Mouse (Mus musculus) CH12.LX (cell line): Measurements from ENCODE around the gene Ppp1r14b. TPM values are rescaled to one million over a fixed set of nuclear protein-coding genes. Genes with fewer than 3 reads are reported as not detected.

Source experiments
- DNase-seq: peaks from one replicate; pipeline ENCODE4 v3.0.0-alpha.2; 2013; ENCODE audit errors: extremely low read depth
- H3K27ac ChIP-seq: 2 replicates; pipeline ENCODE4 v1.5.1; 2012; ENCODE audit warnings: low read depth, mild to moderate bottlenecking, control low read depth, moderate library complexity; ENCODE audit not compliant: insufficient read depth
- H3K27me3 ChIP-seq: replicated peaks from 2 replicates; pipeline ENCODE3; 2012; ENCODE audit warnings: inconsistent platforms
- H3K36me3 ChIP-seq, 2 experiments: replicated peaks in 1 of 2; 2 replicates each; pipeline versions ENCODE3 to v1.6.1; 2012; ENCODE audit warnings: inconsistent platforms in 1 of 2, low read length in 1 of 2, mild to moderate bottlenecking in 1 of 2, mixed read lengths in 1 of 2, moderate library complexity in 1 of 2; ENCODE audit not compliant: control insufficient read depth in 1 of 2, insufficient read depth in 1 of 2
- H3K4me1 ChIP-seq, 2 experiments: 2 replicates each; pipeline ENCODE4 v1.6.1; 2012; ENCODE audit warnings: inconsistent platforms in 1 of 2, moderate library complexity in 1 of 2; ENCODE audit not compliant: insufficient read depth in 2 of 2, control insufficient read depth in 1 of 2
- H3K4me2 ChIP-seq: 2 replicates; pipeline ENCODE4 v1.6.1; 2012; ENCODE audit warnings: low read depth, mild to moderate bottlenecking, control low read depth; ENCODE audit not compliant: poor library complexity, insufficient read depth, severe bottlenecking
- H3K4me3 ChIP-seq, 3 experiments: fragments of 150-350 bp in 1 of 3; sonication (generic) in 1 of 3; replicated peaks in 1 of 3; 2 replicates each; pipeline versions ENCODE3 to v1.5.1; 2011 to 2012; ENCODE audit warnings: low read depth in 2 of 3, low read length in 2 of 3, mild to moderate bottlenecking in 2 of 3, moderate library complexity in 2 of 3, control low read depth in 1 of 3, improper control_type of control experiment in 1 of 3, inconsistent platforms in 1 of 3, mixed read lengths in 1 of 3; ENCODE audit not compliant: poor library complexity in 1 of 3
- H3K79me2 ChIP-seq: replicated peaks from 2 replicates; pipeline ENCODE4 v1.6.1; 2012; ENCODE audit warnings: mild to moderate bottlenecking, moderate library complexity; ENCODE audit not compliant: control insufficient read depth, poor library complexity, insufficient read depth, severe bottlenecking; ENCODE audit errors: extremely low read depth
- H3K9ac ChIP-seq: 2 replicates; pipeline ENCODE4 v1.6.1; 2012; ENCODE audit warnings: low read depth, mild to moderate bottlenecking, control low read depth, moderate library complexity; ENCODE audit not compliant: insufficient read depth
- H3K9me3 ChIP-seq: replicated peaks from 2 replicates; pipeline ENCODE3; 2012; ENCODE audit warnings: low read length, inconsistent platforms, mixed read lengths
- CHD2 ChIP-seq: IDR thresholded peaks from 2 replicates; pipeline ENCODE4 v1.6.1; 2011; ENCODE audit warnings: low read length, improper control_type of control experiment
- ELF1 ChIP-seq: IDR thresholded peaks from 2 replicates; pipeline ENCODE4 v1.6.1; 2014; ENCODE audit warnings: low read depth, mild to moderate bottlenecking, inconsistent platforms, low read length, improper control_type of control experiment
- EP300 ChIP-seq: IDR thresholded peaks from 2 replicates; pipeline ENCODE4 v1.6.1; 2011; ENCODE audit warnings: low read length, improper control_type of control experiment
- ETS1 ChIP-seq: conservative IDR thresholded peaks from 2 replicates; pipeline ENCODE4 v1.6.1; 2012; ENCODE audit warnings: low read depth, mild to moderate bottlenecking, inconsistent platforms, low read length, improper control_type of control experiment, moderate library complexity
- IRF4 ChIP-seq: IDR thresholded peaks from 2 replicates; pipeline ENCODE4 v1.6.1; 2014; ENCODE audit warnings: low read depth, mild to moderate bottlenecking, inconsistent platforms, low read length, improper control_type of control experiment
- KAT2A ChIP-seq: IDR thresholded peaks from 2 replicates; pipeline ENCODE4 v1.6.1; 2012; ENCODE audit warnings: low read length, improper control_type of control experiment, inconsistent platforms; ENCODE audit not compliant: insufficient replicate concordance
- MAX ChIP-seq: IDR thresholded peaks from 2 replicates; pipeline ENCODE4 v1.6.1; 2011; ENCODE audit warnings: low read length, improper control_type of control experiment
- MAZ ChIP-seq: IDR thresholded peaks from 2 replicates; pipeline ENCODE4 v1.6.1; 2012; ENCODE audit warnings: low read depth, mild to moderate bottlenecking, inconsistent platforms, low read length, improper control_type of control experiment, moderate library complexity
- MXI1 ChIP-seq: IDR thresholded peaks from 2 replicates; pipeline ENCODE4 v1.6.1; 2011; ENCODE audit warnings: mild to moderate bottlenecking, low read depth, low read length, improper control_type of control experiment
- MYC ChIP-seq: IDR thresholded peaks from 2 replicates; pipeline ENCODE4 v1.6.1; 2011; ENCODE audit warnings: low read depth, mild to moderate bottlenecking, improper control_type of control experiment, low read length
- NELFE ChIP-seq: IDR thresholded peaks from 2 replicates; pipeline ENCODE4 v1.6.1; 2011; ENCODE audit warnings: low read depth, low read length, improper control_type of control experiment
- RAD21 ChIP-seq: IDR thresholded peaks from 2 replicates; pipeline ENCODE4 v1.6.1; 2011; ENCODE audit warnings: low read depth, mild to moderate bottlenecking, low read length, improper control_type of control experiment, moderate library complexity
- RCOR1 ChIP-seq: conservative IDR thresholded peaks from 2 replicates; pipeline ENCODE4 v1.6.1; 2012; ENCODE audit warnings: low read depth, mild to moderate bottlenecking, inconsistent platforms, low read length, improper control_type of control experiment
- TBP ChIP-seq: conservative IDR thresholded peaks from 2 replicates; pipeline ENCODE4 v1.6.1; 2011; ENCODE audit warnings: low read depth, low read length, improper control_type of control experiment
- TCF12 ChIP-seq: IDR thresholded peaks from 2 replicates; pipeline ENCODE4 v1.6.1; 2014; ENCODE audit warnings: low read depth, mild to moderate bottlenecking, inconsistent platforms, low read length, improper control_type of control experiment
- USF1 ChIP-seq: IDR thresholded peaks from 2 replicates; pipeline ENCODE4 v1.6.1; 2014; ENCODE audit warnings: low read depth, mild to moderate bottlenecking, inconsistent platforms, low read length, improper control_type of control experiment
- ZC3H11A ChIP-seq: IDR thresholded peaks from 2 replicates; pipeline ENCODE4 v1.6.1; 2012; ENCODE audit warnings: low read depth, mild to moderate bottlenecking, inconsistent platforms, low read length, improper control_type of control experiment
- dilution Hi-C: fragments of 300-500 bp; cut with MboI; formaldehyde crosslinking; loops from 2 replicates; pipeline ENCODE4 v1.14.3; 2020; ENCODE audit warnings: low sequenced_read_pairs; ENCODE audit not compliant: extremely low pct_unique_long_range_greater_than_20kb, extremely low pct_ligation_motif_present
- in situ Hi-C: fragments of 300-500 bp; cut with MboI; formaldehyde crosslinking; loops from 3 replicates; pipeline ENCODE4 v1.14.3; 2019; ENCODE audit warnings: low sequenced_read_pairs, low pct_ligation_motif_present, low pct_unique_long_range_greater_than_20kb, mixed read lengths
- polyA plus RNA-seq: library from polyadenylated mRNA; unstranded; fragments of >175 nt; gene quantifications from 2 replicates; pipeline ENCODE4 v1.2.1, GENCODE M21; 2012; ENCODE audit warnings: low read depth; ENCODE audit not compliant: insufficient read length
- total RNA-seq, 2 experiments: library from RNA; depleted of rRNA; stranded (reverse); fragments of 300-350 nt in 1 of 2; fragments of >200 nt in 1 of 2; gene quantifications; 2 replicates each; pipeline ENCODE4 v1.2.3; 2012 to 2014

The Ppp1r14b gene
- total and polyA plus RNA-seq, 3 experiments, result 167 to 256 (median 241) TPM

- TF ChIP-seq MXI1 (peak; percentile 79), MAX (peak; percentile 47; the same call in 1 of the 2 replicates), ELF1 (peak; percentile 85), RAD21 (no peak), KAT2A (0 out of 2 replicates have a peak, but pooled peaks have one; percentile 40), MAZ (peak; percentile 85), RCOR1 (no peak; the same call in 1 of the 2 replicates), ZC3H11A (no peak), IRF4 (peak; percentile 88)
These were observed 43.0 kb downstream of the Ppp1r14b start (continued) for GRCm38 (mm10) chr19:7017541-7018457.

- peaks cover 13 to 27% of the 10 kb centered on the region in 2 experiments for H3K4me1 ChIP-seq
- no peaks in the 10 kb centered on the region for H3K9me3 ChIP-seq
- DNase-seq, result no peak
- TF ChIP-seq NELFE (no peak), EP300 (no peak), ELF1 (no peak), MAZ (no peak), ETS1 (no peak), KAT2A (no peak), MYC (no peak), IRF4 (no peak), TBP (no peak), USF1 (no peak), TCF12 (no peak), MXI1 (no peak; the same call in 1 of the 2 replicates), CHD2 (no peak)
- H3K27ac ChIP-seq, result peak overlapping the region; percentile 86
- H3K27me3 ChIP-seq, result no peaks in the 10 kb centered on the region
- in situ Hi-C loops (no loop called here), dilution Hi-C loops (no loop called here)
- H3K4me2 ChIP-seq, result peak overlapping the region; percentile 82
- peaks cover 3% of the 10 kb centered on the region; the same call in 1 of the 2 replicates for H3K79me2 ChIP-seq
- H3K36me3 ChIP-seq, result peaks cover 43 to 69% of the 10 kb centered on the region in 2 experiments
- H3K4me3 ChIP-seq, result peak overlapping the region; percentile 69 to 84 (median 76)
- H3K9ac ChIP-seq, result peak overlapping the region; percentile 65
These were observed 43.8 kb downstream of the Ppp1r14b start for GRCm38 (mm10) chr19:7018546-7018945.
